Comparison of ENCODE assay signal across 9 mouse cellular contexts in the genomic region with DNA sequence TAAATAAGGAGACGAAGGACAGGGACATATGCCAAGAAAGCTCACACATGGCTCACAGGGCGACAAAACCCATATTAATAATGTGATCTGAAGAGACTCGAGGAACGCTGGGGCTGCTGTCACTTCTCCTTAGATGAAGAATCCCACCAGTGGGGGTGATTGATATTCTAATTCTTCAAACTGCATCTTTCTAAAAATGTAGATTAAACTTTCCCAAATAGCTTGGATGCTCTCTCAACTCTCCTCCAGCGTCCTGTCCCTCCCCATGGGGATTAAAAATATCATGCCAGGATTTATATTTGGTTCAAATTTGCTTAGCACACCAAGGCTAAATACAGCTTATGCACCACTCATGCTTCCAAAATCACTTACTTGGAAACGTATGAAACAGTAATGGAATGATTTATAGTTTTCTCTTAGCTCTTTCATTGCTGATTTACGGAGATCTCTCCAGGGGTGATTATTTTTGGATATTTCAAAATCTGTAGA.
DNase-seq lines count a peak whose midpoint lies in the region; ATAC-seq lines count a peak whose summit lies in the region.
"Had no signal": no experiment of that assay in that cellular context is flagged by ENCODE, and none has a peak within 500 bp of the region (broad histone marks: within the 10 kb centered on the region; RNA-seq: fewer than 3 reads in every experiment).

No protein-coding gene starts in this region.

- H3K36me3 ChIP-seq in heart, embryonic 10.5 days = no peaks in the 10 kb centered on the region
- H3K36me3 ChIP-seq in lung, embryonic 15.5 days = no peaks in the 10 kb centered on the region
- H3K36me3 ChIP-seq in hindbrain, embryonic 11.5 days (ENCODE audit: control insufficient read depth, insufficient read depth, low read length) = no peaks in the 10 kb centered on the region
- no peaks in the 10 kb centered on the region for H3K36me3 ChIP-seq in neural tube, embryonic 14.5 days (ENCODE audit: control insufficient read depth, insufficient read depth, low read length)

- no peak overlapping the region for H3K4me2 ChIP-seq in lung, embryonic 15.5 days
- H3K4me2 ChIP-seq in hindbrain, embryonic 11.5 days (replicated peaks; ENCODE audit: low read depth, low read length) = no peak overlapping the region
- no peak overlapping the region for H3K4me2 ChIP-seq in neural tube, embryonic 14.5 days (ENCODE audit: low read depth, low read length)

- H3K4me1 ChIP-seq in heart, embryonic 10.5 days = peaks cover 79% of the 10 kb centered on the region
- peaks cover 74% of the 10 kb centered on the region for H3K4me1 ChIP-seq in lung, embryonic 15.5 days
- H3K4me1 ChIP-seq in hindbrain, embryonic 11.5 days (replicated peaks; ENCODE audit: control insufficient read depth, insufficient read depth, low read length) = peaks cover 46% of the 10 kb centered on the region
- H3K4me1 ChIP-seq in neural tube, embryonic 14.5 days (ENCODE audit: control insufficient read depth, insufficient read depth, low read length) = peaks cover 62% of the 10 kb centered on the region

- H3K9ac ChIP-seq in lung, embryonic 15.5 days = no peak overlapping the region
- H3K9ac ChIP-seq in hindbrain, embryonic 11.5 days (ENCODE audit: low read depth, low read length) = no peak overlapping the region
- H3K9ac ChIP-seq in neural tube, embryonic 14.5 days (replicated peaks; ENCODE audit: low read depth, low read length) = no peak overlapping the region

- H3K27me3 ChIP-seq in heart, embryonic 10.5 days (ENCODE audit: insufficient read depth, poor library complexity, severe bottlenecking) = no peaks in the 10 kb centered on the region
- no peaks in the 10 kb centered on the region for H3K27me3 ChIP-seq in lung, embryonic 15.5 days
- H3K27me3 ChIP-seq in hindbrain, embryonic 11.5 days (ENCODE audit: control insufficient read depth, insufficient read depth, low read length) = no peaks in the 10 kb centered on the region
- no peaks in the 10 kb centered on the region for H3K27me3 ChIP-seq in neural tube, embryonic 14.5 days (ENCODE audit: control insufficient read depth, insufficient read depth, low read length)

- peak overlapping the region; percentile 19; the same call in 1 of the 2 replicates for H3K4me3 ChIP-seq in heart, embryonic 10.5 days
- H3K4me3 ChIP-seq in lung, embryonic 15.5 days = no peak overlapping the region
- no peak overlapping the region for H3K4me3 ChIP-seq in hindbrain, embryonic 11.5 days (ENCODE audit: low read depth, low read length)
- no peak overlapping the region for H3K4me3 ChIP-seq in neural tube, embryonic 14.5 days (ENCODE audit: low read depth, low read length)

- peak overlapping the region; percentile 78; the same call in 1 of the 2 replicates for H3K27ac ChIP-seq in heart, embryonic 10.5 days
- H3K27ac ChIP-seq in lung, embryonic 15.5 days = peak overlapping the region; percentile 78
- peak overlapping the region; percentile 96 for H3K27ac ChIP-seq in hindbrain, embryonic 11.5 days (ENCODE audit: low read depth, low read length)
- peak overlapping the region; percentile 90 for H3K27ac ChIP-seq in neural tube, embryonic 14.5 days (ENCODE audit: low read depth, low read length)

- H3K9me3 ChIP-seq in heart, embryonic 10.5 days = no peaks in the 10 kb centered on the region
- H3K9me3 ChIP-seq in lung, embryonic 15.5 days = no peaks in the 10 kb centered on the region
- no peaks in the 10 kb centered on the region for H3K9me3 ChIP-seq in hindbrain, embryonic 11.5 days (ENCODE audit: control insufficient read depth, low read length)
- H3K9me3 ChIP-seq in neural tube, embryonic 14.5 days (ENCODE audit: control insufficient read depth, low read length) = no peaks in the 10 kb centered on the region

- 65% methylated on average over 7 of the region's 7 CpGs for WGBS in heart, embryonic 10.5 days
- 54% methylated on average over 7 of the region's 7 CpGs for WGBS in lung, embryonic 15.5 days
- WGBS in hindbrain, embryonic 11.5 days = 41% methylated on average over 7 of the region's 7 CpGs
- 17% methylated on average over 7 of the region's 7 CpGs for WGBS in neural tube, embryonic 14.5 days

- DNase-seq in heart, embryonic 10.5 days (ENCODE audit: low spot score) = no peak
- no peak for DNase-seq in heart, adult 8-10 months (ENCODE audit: low spot score)
- DNase-seq in lung, adult 18-20 months = no peak
- DNase-seq in hindbrain, embryonic 11.5 days (ENCODE audit: low spot score) = no peak
- no peak for DNase-seq in cerebellum, postnatal 14 days
- DNase-seq in spleen, adult 18-20 months = no peak
- DNase-seq: lung, postnatal 36 days had no signal

- ATAC-seq in lung, embryonic 15.5 days (ENCODE audit: borderline replicate concordance, extremely low read depth, low FRiP score, low TSS enrichment) = no peak
- no peak for ATAC-seq in hindbrain, embryonic 11.5 days (ENCODE audit: low FRiP score)
- ATAC-seq in neural tube, embryonic 14.5 days (ENCODE audit: low read depth) = no peak
